Mouse (Mus musculus) MEL (cell line): ENCODE measurements around the gene Osbpl9.

Experiments used
- EP300 ChIP-seq, 2 experiments: IDR thresholded peaks; 2 replicates each; pipeline ENCODE4 v1.6.1; 2011; ENCODE audit warnings: improper control_type of control experiment in 2 of 2, low read length in 2 of 2, low read depth in 1 of 2, mild to moderate bottlenecking in 1 of 2
- GATA1 ChIP-seq: IDR thresholded peaks from 2 replicates; pipeline ENCODE4 v1.6.1; 2011; ENCODE audit warnings: low read depth, low read length, improper control_type of control experiment
- MAFK ChIP-seq: IDR thresholded peaks from 2 replicates; pipeline ENCODE4 v1.6.1; 2011; ENCODE audit warnings: low read depth, mild to moderate bottlenecking, low read length, improper control_type of control experiment, borderline replicate concordance
- POLR2A ChIP-seq, 2 experiments: IDR thresholded peaks; 2 replicates each; pipeline ENCODE4 v1.6.1; 2011 to 2012; ENCODE audit warnings: low read length in 2 of 2, mild to moderate bottlenecking in 2 of 2, control low read depth in 1 of 2, improper control_type of control experiment in 1 of 2, low read depth in 1 of 2, moderate library complexity in 1 of 2; ENCODE audit not compliant: control insufficient read depth in 1 of 2, insufficient read depth in 1 of 2, poor library complexity in 1 of 2
- RAD21 ChIP-seq: IDR thresholded peaks from 2 replicates; pipeline ENCODE4 v1.6.1; 2011; ENCODE audit warnings: mild to moderate bottlenecking, low read depth, low read length, improper control_type of control experiment
- USF1 ChIP-seq: IDR thresholded peaks from 2 replicates; pipeline ENCODE4 v1.6.1; 2014; ENCODE audit warnings: low read depth, mild to moderate bottlenecking, inconsistent platforms, low read length, improper control_type of control experiment, moderate library complexity
- ZMIZ1 ChIP-seq: IDR thresholded peaks from 2 replicates; pipeline ENCODE4 v1.6.1; 2012; ENCODE audit warnings: low read depth, mild to moderate bottlenecking, inconsistent platforms, low read length, improper control_type of control experiment, moderate library complexity

GRCm38 (mm10) chr4:109226071-109226470 is 24.0 kb upstream of the Osbpl9 start:
- TF ChIP-seq EP300 (IDR thresholded peaks at IDR 0.05; ENCODE audit: low read depth in 1 of 2, low read length in 2 of 2) (no peak), POLR2A (IDR thresholded peaks at IDR 0.05; ENCODE audit: control insufficient read depth in 1 of 2, insufficient read depth in 1 of 2, low read depth in 1 of 2, low read length in 2 of 2, poor library complexity in 1 of 2) (no peak), ZMIZ1 (no peak), MAFK (no peak), RAD21 (no peak), GATA1 (no peak), USF1 (no peak)
